Mouse (Mus musculus) G1E (cell line): ENCODE measurements around the gene Plscr1. TPM values are rescaled to one million over a fixed set of nuclear protein-coding genes. Genes with fewer than 3 reads are reported as not detected.
A peak's percentile ranks its signal among the peaks of the same experiment; 100 is the strongest.

Experiments used
- ATAC-seq: 2 replicates; pipeline ENCODE4 v1.8.0; 2016; ENCODE audit warnings: mild to moderate bottlenecking; ENCODE audit not compliant: insufficient number of reproducible peaks, poor library complexity, low FRiP score, severe bottlenecking; ENCODE audit errors: extremely low read depth
- DNase-seq: peaks from one replicate; pipeline ENCODE4 v3.0.0; 2012; ENCODE audit warnings: low spot score
- H3K27me3 ChIP-seq: 2 replicates; pipeline ENCODE4 v1.6.1; 2012; ENCODE audit warnings: mild to moderate bottlenecking, low read length, inconsistent platforms; ENCODE audit not compliant: insufficient read depth
- H3K36me3 ChIP-seq: replicated peaks from 2 replicates; pipeline ENCODE3; 2012; ENCODE audit warnings: mild to moderate bottlenecking, inconsistent platforms
- H3K4me1 ChIP-seq: 2 replicates; pipeline ENCODE4 v1.6.1; 2012; ENCODE audit warnings: low read depth, low read length, inconsistent platforms, mixed read lengths; ENCODE audit not compliant: insufficient read depth
- H3K4me3 ChIP-seq: 2 replicates; pipeline ENCODE4 v1.5.1; 2012; ENCODE audit warnings: low read depth, mild to moderate bottlenecking, inconsistent platforms, low read length, moderate library complexity, mixed read lengths
- H3K9me3 ChIP-seq: replicated peaks from 2 replicates; pipeline ENCODE4 v1.6.1; 2012; ENCODE audit warnings: inconsistent platforms
- CTCF ChIP-seq: IDR thresholded peaks from 2 replicates; pipeline ENCODE4 v1.5.1; 2012; ENCODE audit warnings: low read depth, low read length, inconsistent platforms, mixed read lengths
- GATA1 ChIP-seq: IDR thresholded peaks from 2 replicates; pipeline ENCODE4 v1.6.1; 2012; ENCODE audit warnings: borderline replicate concordance, low read length, inconsistent platforms, mixed read lengths
- GATA2 ChIP-seq: IDR thresholded peaks from 2 replicates; pipeline ENCODE4 v1.6.1; 2012; ENCODE audit warnings: low read depth, low read length, inconsistent platforms, borderline replicate concordance
- POLR2AphosphoS5 ChIP-seq: IDR thresholded peaks from 2 replicates; pipeline ENCODE4 v1.6.1; 2012; ENCODE audit warnings: low read depth, low read length, inconsistent platforms; ENCODE audit not compliant: insufficient replicate concordance
- TAL1 ChIP-seq: conservative IDR thresholded peaks from 2 replicates; pipeline ENCODE4 v1.6.1; 2012; ENCODE audit warnings: low read depth, low read length, inconsistent platforms, mixed read lengths
- polyA plus RNA-seq: library from polyadenylated mRNA; stranded (reverse); fragments of >175 nt; gene quantifications from 2 replicates; pipeline ENCODE4 v1.2.3, GENCODE M21; 2012
- total RNA-seq, 2 experiments: library from RNA; stranded (forward) in 1 of 2; stranded (reverse) in 1 of 2; fragments of 200-1000 nt in 1 of 2; fragments of >200 nt in 1 of 2; fragmentation: Nextera tagmentation in 1 of 2; gene quantifications; 2 replicates each; pipeline ENCODE4 v1.2.3; 2014 to 2017

Plscr1 gene
- total and polyA plus RNA-seq, 3 experiments, result 80.3 to 180 (median 124) TPM

- H3K9me3 ChIP-seq, result no peaks in the 10 kb centered on the region
- no peak for DNase-seq
- TF ChIP-seq GATA1 (no peak), GATA2 (no peak), TAL1 (no peak), CTCF (no peak), POLR2AphosphoS5 (no peak)
Observed at GRCm38 (mm10) chr9:92269829-92270404, 20.4 kb downstream of the Plscr1 start.

GRCm38 (mm10) chr9:92270927-92271326 lies 21.4 kb downstream of the Plscr1 start:
- Histone ChIP-seq H3K4me3 (no peak overlapping the region), H3K9me3 (no peaks in the 10 kb centered on the region), H3K27me3 (no peaks in the 10 kb centered on the region), H3K4me1 (peaks cover 50% of the 10 kb centered on the region), H3K36me3 (peaks cover 68% of the 10 kb centered on the region)
- ATAC-seq (no peak), DNase-seq (no peak)
- TF ChIP-seq POLR2AphosphoS5 (no peak), GATA2 (no peak), CTCF (no peak), TAL1 (no peak), GATA1 (no peak)

More at GRCm38 (mm10) chr9:92269829-92270404, 20.4 kb downstream of the Plscr1 start:
- no peaks in the 10 kb centered on the region for H3K27me3 ChIP-seq
- peaks cover 46% of the 10 kb centered on the region for H3K4me1 ChIP-seq
- ATAC-seq, result no peak
- H3K36me3 ChIP-seq, result peaks cover 74% of the 10 kb centered on the region
- H3K4me3 ChIP-seq, result no peak overlapping the region

GRCm38 (mm10) chr9:92272650-92273049 lies 23.1 kb downstream of the Plscr1 start:
- H3K4me3 ChIP-seq, result no peak overlapping the region
- no peaks in the 10 kb centered on the region for H3K9me3 ChIP-seq
- H3K27me3 ChIP-seq, result no peaks in the 10 kb centered on the region
- TF ChIP-seq TAL1 (no peak), GATA1 (no peak), GATA2 (no peak), CTCF (no peak), POLR2AphosphoS5 (no peak)
- DNase-seq (no peak), ATAC-seq (no peak)
- peaks cover 54% of the 10 kb centered on the region for H3K4me1 ChIP-seq
- H3K36me3 ChIP-seq, result peaks cover 51% of the 10 kb centered on the region

- ATAC-seq (no peak), DNase-seq (no peak)
- Histone ChIP-seq H3K36me3 (peaks cover 45% of the 10 kb centered on the region), H3K4me1 (peaks cover 56% of the 10 kb centered on the region), H3K27me3 (no peaks in the 10 kb centered on the region), H3K9me3 (no peaks in the 10 kb centered on the region), H3K4me3 (no peak overlapping the region)
- TF ChIP-seq GATA2 (no peak), CTCF (no peak), TAL1 (no peak), POLR2AphosphoS5 (no peak), GATA1 (no peak)
Observed at GRCm38 (mm10) chr9:92273271-92273670, 23.7 kb downstream of the Plscr1 start.

- ATAC-seq (peak; percentile 88), DNase-seq (no peak)
- TF ChIP-seq GATA2 (no peak), CTCF (no peak), GATA1 (no peak), POLR2AphosphoS5 (no peak), TAL1 (no peak)
- Histone ChIP-seq H3K4me3 (no peak overlapping the region; the same call in 1 of the 2 replicates), H3K27me3 (no peaks in the 10 kb centered on the region), H3K9me3 (no peaks in the 10 kb centered on the region), H3K4me1 (peaks cover 60% of the 10 kb centered on the region), H3K36me3 (peaks cover 36% of the 10 kb centered on the region)
Observed at GRCm38 (mm10) chr9:92273956-92274762, 24.6 kb downstream of the Plscr1 start.

GRCm38 (mm10) chr9:92275486-92276207 lies 26.1 kb downstream of the Plscr1 start, which contains the start of gene Plscr2:
Gene Plscr2 (plus strand): TSS chr9:92275602.
- DNase-seq, result no peak
- ATAC-seq, result no peak
- Histone ChIP-seq H3K36me3 (peaks cover 23% of the 10 kb centered on the region), H3K4me3 (no peak within 1 kb of the TSS; the same call in 1 of the 2 replicates), H3K27me3 (no peaks in the 10 kb centered on the region), H3K4me1 (peaks cover 67% of the 10 kb centered on the region), H3K9me3 (no peaks in the 10 kb centered on the region)
- TF ChIP-seq GATA1 (no peak), POLR2AphosphoS5 (no peak)
